Mouse (Mus musculus) lung, adult 18-20 months (tissue): Measurements from ENCODE around the gene Aqp1.

Experiments
- DNase-seq, 2 experiments: peaks; one replicate each; pipeline ENCODE4 v3.0.0; 2022; ENCODE audit warnings: mixed read lengths in 2 of 2

Gene Aqp1

DNA sequence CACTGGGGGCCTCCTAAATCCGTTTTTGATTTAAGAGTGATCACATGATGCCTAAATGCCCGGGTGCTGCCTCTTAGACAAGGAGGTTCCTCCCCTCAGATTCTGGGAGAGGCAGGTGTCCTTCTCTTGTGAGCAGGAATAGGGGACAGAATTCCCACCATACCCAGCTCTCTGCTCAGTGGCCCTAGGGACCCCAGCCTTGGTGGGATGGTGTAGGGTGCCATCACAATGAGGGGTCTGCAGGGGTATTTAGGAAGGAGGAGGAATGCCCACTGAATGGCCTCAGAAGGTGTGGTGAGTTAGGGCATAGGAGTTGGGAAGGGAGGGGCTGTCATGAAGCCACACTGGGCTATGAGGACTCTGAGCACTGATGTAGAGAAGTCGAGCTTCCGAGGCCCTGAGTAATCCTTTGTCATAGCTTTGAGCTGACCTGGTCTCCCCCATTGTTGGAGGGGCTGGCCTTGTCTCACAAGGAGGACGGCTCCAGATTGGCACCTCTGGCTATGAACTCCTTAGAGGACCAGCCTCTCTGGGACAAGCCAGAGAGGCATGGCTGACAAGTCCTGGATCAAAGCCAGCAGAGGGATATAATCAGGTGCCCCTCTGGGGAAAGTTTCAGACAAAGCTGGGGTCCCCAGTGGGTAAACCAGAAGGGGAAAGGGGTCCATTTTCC, 4.0 kb upstream of the Aqp1 start:
- no peak for DNase-seq

DNA sequence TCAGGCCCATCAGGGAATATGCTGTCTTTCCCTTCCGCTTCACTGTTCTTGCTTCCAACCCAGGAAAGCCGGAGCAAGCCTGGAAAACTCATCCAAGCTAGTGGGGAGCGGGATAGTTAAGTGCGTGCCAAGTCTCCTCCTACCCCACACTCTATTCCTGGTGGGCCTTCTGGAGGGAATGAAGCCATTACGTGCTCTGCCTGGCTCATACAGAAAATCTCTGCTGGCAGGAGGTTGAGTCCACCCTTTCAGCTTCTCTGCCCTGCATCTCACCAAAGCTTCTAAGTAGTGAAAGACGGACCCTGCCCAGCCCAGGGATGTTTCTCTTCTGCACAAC, 3.5 kb upstream of the Aqp1 start:
- DNase-seq = no peak

DNA sequence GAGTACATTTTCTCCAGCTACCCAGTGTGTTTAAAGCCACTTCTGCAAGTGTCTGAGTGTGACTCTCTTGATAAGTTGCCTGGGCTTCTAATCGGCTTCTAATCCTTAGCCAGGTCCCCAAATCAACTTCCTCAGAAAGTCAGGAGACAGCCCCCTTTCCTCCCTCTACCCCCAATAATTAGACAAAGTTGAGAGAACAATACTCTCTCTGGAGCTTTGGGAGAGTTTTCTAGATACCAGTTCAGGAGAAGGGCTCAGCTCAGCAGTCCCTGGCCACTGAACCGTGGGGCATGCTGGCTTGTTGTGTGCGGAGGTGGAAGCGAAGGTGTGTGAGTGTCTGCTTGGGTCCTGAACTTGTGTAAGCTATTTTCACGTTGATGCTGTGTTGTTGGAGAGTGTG, 1.0 kb downstream of the Aqp1 start:
- no peak for DNase-seq

DNA sequence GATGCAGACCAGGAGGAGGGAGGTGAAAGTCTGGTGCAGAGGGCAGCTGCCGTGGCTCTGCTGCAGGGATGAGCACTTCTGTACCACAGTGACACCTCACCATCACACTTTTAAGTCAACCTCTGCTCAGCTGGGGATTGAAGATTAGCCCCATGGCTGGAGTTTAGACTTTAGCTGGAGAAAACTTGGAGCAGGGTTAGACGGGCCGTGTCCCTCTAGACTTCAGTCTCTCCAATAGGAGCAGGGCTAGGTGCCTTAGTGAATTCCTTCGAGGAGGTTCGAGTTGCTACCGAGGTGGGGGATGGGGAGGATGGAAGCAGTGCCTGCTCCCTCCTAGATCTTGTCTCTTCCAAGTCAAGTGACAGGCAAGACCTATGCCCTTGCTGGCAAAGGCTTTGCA, 1.8 kb downstream of the Aqp1 start:
- no peak for DNase-seq

DNA sequence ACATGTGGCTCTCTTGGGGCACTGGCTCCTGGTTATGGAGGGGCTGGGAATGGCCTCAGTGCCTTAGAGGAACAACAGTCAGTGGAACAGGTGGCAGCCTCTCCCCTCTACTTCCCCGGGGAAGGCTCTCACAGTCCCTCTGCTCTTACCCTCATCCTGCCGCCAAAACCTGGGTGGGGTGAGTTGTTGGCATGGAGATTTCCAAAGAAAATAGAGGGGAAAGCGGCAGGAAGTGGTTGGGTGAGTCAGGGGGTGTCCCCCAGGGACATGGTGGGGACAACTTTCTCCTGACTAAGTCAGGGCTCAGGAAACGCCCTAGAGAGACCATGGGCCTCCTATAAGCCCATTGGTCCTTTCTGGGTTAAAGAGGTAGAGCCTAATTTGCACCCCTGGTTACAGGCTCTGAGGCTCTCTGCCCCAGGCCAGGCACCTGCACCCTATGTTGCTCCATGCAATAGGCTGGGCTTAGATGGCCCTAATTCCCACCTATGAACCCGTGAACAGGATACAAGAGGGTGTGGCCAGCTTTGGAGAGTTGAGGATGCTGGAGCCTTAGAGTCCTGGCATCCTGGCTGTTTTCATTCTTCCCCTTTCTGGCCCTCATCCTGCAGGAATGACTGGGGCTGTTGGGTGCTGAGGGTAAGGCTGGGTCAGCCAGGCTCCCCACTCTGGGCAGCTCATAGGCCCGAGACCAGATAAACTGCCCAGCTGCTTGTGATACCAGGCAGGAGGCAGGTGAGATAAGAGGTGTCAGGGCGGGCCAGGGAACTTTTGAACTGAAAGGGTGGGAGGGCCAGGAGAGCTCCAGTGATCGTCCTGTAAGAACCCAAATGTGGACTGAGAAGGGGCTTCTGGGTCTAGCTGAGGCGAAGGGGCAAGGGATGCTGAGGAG, 2.9 kb downstream of the Aqp1 start:
- no peak for DNase-seq

DNA sequence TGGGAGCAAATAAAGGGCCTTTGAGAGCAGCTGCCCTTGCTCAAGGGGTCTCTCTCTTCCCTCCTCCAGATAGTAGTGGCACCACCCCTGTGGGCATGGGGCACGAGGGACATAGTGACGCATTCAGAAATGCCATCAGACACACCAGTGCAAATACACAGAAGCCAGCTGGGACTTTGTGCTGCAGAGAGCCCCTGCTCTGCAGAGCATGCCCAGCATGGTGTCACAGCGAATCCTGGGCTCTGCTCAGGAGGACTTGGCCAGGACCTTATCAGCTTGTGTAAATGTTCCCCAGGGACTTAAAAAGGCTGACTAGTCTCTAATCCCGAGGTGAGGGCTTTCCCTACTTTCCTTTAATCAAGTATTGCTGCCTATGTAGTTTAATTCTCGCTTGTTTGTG, 5.5 kb downstream of the Aqp1 start:
- peak; percentile 55 to 66 for DNase-seq

DNA sequence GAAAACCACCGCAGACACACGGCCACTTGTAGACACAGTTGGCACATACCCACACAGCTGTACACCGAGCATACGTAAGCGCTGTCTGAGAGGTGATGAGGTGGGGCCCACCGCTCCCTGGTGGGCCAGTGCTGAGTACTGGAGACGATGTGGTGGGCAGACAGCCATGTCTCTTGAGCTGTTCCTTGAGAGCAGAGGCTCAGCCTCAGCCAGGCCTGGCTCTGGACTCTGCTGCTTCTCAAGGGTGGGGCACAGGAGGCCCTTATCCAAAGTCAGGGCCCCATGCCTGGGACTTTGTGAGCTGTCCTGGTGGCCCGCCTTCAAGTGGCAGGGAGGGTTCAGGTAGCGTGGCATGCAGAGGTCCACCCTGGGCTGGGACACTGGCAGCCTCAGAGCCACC, 6.1 kb downstream of the Aqp1 start:
- peak in 1 of 2 experiments; percentile 71 for DNase-seq

DNA sequence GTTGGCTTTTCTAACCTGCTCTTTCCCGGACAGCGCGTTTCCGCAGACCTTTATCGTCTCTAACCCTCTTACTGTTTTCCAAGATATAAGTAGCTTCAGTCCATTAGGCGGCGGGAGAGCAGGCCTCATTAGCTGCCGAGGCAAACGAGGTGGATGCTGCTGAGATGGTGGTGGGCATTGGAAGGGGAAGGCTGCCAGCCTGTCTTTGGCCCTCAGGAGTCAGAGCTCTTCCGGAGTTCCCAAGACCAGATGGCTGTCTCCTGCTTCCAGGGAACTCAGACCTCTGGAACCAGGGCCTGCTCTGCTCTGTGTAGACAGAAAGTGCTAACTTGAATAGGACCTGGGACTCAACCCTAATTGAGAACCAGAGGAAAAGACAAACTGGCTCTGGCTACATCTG, 7.2 kb downstream of the Aqp1 start:
- peak in 1 of 2 experiments; percentile 3 for DNase-seq

DNA sequence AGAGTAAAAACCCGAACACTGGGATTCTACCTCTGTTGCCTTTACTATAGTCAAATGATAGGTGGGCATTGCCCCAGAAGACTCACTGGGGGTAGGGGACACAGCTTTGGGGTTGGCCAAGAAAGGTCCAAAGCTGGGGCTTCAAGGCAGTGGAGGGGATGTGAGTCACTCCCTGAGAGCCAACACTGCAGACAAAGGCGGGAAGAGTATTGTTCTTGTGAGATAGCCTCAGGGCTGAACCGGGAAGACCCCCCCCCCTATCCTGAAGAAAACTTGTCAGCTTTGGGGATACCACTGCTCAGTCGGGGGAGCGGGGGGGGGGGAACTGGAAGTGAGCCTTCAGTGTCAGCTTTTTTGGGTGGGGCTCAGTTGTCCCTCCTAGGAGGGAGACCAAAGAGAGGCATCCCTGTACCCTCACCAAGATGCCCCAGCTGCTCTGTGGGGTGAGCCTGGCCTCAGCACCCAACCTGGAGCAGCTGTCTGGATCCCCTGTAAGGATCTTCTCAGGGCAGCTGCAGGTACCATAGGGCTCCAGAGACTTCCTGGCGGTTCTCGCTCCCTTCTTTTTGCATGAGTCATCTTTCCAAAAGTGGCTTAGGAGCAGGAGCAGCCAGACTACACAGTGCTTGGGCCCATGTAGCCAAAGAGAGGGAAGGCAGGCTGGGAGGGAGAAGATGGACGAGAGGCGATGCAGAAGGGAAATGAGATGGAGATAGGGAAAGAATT, 8.2 kb downstream of the Aqp1 start:
- peak in 1 of 2 experiments; percentile 8 for DNase-seq

DNA sequence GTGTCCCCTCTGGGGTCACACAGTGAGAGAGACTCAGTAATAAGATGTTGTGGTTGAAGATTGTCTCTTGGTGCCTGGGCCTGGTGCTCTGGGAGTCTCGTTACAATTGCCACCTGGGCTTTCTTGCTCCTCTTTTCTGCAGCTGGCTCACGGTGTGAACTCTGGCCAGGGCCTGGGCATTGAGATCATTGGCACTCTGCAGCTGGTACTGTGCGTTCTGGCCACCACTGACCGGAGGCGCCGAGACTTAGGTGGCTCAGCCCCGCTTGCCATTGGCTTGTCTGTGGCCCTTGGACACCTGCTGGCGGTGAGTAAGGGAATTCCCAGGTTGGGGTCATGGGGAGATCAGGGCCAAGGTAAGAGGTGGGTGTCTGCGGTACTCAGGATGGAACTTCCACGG, 9.0 kb downstream of the Aqp1 start:
- DNase-seq = no peak

DNA sequence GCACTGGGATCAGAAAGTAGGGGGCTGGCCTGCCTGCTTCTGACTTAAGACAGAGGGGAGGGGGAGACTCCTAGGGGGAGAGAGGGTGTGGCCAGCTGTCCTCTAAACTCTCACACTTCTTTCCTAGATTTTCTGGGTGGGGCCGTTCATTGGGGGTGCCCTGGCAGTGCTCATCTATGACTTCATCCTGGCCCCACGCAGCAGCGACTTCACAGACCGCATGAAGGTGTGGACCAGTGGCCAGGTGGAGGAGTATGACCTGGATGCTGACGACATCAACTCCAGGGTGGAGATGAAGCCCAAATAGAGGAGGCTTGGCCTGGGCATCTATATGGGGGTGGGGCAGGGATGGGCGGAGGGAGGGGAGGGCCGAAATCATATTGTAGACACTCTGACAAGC, 10.3 kb downstream of the Aqp1 start:
- DNase-seq = no peak

DNA sequence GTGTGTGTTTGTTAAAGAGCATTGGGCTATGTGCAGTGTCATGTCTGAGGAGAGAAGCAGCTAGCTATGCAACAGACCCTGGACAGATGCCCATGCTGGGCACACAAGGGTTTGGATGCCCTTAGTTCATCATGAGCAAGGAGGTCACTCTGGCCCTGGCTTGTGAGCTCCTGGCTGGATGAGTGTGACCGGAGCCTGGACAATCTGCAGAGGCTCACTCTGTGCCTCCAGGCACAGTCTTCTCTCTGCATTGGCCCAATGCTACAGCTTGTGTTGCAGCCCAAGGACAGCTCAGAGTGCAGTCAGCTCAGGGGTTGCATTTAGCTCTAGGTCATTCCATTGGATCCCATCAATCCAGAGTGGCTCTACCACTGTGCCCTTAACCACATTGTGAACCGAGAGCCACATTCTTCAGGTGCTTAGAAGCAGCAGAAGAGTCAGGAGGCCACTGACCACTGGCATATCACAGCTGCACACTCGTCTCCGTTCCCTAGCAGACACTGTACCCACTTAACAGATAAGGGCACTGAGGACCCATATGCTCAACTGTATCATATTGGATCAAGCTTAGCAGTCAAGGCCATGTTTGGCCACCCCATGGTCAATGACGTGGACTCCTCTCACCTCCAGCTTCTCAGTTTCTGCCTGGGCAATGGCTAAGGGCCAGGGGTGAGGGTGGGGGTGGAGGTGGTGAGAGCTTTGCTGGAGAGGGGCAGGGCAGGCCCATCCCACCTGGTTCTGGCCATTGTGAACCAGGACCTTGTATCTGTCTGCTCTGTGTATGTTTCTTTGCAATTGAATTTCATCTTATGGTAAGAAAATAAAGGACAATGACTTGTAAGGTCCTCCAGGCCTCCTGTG, 11.7 kb downstream of the Aqp1 start:
- no peak for DNase-seq

DNA sequence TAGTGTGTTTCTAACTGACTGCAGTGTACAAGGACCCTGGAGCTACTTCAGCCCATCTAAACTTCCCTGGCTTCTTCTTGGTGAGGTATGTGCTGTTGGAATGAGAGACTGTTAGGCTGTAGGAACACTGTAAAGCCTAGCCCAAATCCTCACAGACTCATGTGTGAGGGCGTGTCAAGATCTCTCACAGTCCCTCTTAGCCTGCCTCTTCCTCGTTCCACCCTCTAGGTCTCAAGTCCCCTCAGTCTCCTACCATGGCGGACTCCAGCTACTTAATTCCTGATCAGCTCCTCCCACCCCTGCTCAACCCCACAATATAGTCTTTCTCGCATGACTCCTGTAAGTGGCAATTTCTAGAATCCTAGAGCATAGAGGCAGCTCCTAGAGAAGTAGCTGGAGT, 13.0 kb downstream of the Aqp1 start:
- DNase-seq = no peak

DNA sequence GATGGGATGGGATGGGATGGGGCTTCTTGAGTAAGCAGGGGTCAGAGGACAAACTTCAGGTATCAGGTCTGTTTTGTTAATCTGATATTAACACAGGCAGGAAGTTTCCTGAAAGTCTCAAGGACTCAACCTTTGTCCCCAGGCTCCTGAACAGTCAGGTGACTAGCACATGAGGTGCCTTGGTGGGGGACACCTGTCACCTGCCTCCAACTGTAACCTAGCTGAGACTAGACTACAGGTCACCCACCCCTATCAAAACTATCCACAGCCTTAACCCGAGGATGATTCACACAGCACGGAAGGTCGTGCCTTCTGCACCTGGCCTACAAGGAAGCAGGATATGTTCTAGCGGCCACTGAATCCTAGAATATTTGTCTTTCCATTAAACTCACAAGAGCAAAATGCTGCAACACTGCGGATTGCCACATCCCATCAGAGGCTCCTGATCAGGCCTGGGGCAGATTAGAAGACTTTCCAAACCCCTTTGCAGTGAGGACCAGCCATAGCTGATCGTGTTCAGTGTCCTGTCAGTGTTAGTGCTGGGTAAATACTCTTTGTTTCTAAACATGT, 14.2 kb downstream of the Aqp1 start:
- no peak for DNase-seq

DNA sequence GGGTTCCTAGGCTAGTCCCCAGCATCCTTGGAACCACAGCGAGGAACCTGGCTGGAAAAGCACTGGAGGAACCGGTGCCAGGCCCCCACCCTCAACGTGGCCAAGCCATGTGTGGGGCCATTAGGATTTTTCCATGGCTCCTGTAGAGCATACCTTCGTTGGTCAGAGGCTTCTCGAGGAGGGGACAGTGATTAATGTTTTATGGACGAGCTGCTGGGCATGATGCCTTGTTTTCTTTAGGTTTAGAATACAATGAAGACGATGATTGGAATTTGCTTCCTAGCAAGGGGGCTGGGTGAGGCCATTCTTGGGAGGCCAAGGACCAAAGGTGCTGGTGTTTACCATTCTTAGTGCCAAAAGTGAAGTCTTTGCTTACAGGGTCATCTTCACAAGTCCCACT, 15.5 kb downstream of the Aqp1 start:
- DNase-seq = no peak

DNA sequence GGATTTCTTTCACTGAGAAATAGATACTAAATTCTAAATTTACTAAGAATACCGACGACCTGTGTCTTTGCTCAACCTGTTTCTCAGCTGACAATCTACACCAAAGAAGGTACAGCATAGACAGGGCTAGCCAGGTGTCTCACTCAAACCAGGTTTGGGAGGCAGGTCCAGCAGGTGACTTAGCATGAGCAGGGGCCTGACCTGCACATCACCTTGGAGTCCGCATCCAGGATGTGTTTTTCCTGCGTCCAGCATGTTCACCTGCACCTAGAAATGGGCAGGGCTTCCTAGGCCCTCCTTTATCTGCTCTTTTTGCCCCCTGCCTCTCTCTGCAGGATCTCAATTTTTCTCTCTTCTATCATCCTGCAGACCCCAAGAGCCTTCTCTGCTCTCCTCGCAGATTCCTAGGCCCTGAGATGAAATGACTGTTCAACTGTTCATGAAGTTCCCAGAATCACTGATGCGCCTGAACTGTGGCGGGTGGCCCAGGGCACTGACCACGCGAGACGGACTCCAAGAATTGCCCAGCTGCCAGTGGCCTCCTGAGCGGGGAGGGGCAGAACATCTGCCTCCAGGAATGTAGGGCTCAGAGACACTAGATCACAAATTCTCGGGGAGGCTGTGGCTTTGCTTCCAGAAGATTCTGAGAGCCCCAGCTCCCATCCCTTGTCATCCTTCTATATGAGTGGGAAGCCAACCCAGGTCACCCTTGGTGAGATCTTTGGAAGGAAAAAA, 17.6 kb downstream of the Aqp1 start:
- DNase-seq = no peak

DNA sequence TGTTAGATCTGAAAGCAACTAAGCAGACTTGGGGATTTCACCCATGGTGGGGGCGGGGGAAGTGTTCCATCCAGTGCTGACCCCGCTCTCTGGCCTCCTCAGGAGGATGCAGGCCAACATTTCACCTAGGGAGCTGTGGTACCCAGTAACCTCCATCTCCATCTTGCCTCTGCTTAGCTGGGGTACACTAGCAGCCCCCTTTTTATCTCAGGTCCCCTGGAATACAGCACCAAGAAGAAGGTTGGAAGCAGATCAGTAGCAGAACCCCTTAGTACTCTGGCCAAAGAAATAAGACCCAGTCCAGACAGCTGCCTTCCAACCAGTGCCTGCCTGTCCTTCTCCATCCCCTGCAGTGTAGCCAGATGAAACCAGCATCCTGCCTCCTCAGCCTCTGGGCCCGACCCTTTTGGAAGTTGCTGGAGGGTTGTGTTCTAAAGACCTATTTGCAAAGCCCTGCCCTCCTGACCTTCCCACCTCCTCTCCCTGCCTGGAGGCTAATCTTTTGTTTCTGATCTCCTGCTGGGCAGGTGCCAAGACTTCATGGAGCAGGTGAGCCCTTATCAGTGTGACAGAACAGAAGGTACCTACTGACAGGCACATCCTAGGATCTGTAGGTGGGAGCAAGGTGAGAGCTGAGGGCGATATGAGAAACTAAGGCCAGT, 18.4 kb downstream of the Aqp1 start:
- DNase-seq = no peak

DNA sequence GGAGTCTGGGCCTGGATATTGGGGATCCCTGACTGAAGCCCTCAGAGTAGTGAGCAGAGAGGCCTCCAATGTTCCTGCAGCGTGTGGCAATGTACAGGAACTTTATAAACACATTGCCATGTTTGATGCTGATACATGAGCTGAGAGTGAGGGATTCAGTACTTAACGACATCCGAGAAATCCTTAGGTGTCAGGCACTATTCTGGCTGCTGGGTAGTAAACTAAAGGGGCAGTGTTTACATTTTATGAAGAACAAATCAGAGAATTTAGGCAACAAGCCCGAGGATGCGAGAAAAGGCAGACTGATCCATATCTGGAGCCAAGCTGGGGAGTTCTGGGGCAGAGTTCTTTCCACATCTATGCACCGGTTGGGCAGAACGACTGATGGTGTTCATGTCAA, 19.3 kb downstream of the Aqp1 start:
- no peak for DNase-seq

DNA sequence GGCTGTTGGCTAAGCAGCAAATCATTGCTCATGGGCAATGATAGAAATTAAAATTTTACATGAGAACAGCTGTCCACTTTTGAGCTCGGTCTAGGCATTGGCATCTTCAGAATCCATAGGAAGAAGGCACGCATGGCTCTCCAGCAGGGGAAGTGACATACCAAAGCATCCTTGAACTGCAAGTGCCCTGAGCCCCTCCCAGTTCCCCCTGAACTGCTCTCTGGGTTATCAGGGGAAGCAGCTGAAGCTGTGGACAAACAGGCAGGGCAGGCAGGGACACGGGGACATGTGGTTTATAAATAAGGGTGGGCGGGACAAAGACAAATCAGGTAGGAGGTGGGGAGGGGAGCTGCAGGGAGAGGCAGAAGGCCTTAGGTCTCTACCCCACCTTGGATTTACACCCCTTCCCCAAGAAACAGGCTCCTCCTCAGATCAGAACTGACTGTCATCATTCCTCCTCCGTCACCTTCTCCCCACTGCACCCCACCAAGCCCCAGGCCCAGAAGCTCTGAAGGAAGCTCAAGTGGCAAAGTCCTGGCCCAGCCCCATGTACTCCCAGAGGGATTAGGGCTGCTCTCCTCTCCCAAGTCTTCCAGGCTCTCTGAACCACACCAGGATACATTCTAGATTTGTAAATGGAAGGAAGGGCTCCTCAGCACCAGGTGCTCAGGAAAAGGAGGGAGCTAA, 19.9 kb downstream of the Aqp1 start:
- DNase-seq = peak in 1 of 2 experiments; percentile 56

DNA sequence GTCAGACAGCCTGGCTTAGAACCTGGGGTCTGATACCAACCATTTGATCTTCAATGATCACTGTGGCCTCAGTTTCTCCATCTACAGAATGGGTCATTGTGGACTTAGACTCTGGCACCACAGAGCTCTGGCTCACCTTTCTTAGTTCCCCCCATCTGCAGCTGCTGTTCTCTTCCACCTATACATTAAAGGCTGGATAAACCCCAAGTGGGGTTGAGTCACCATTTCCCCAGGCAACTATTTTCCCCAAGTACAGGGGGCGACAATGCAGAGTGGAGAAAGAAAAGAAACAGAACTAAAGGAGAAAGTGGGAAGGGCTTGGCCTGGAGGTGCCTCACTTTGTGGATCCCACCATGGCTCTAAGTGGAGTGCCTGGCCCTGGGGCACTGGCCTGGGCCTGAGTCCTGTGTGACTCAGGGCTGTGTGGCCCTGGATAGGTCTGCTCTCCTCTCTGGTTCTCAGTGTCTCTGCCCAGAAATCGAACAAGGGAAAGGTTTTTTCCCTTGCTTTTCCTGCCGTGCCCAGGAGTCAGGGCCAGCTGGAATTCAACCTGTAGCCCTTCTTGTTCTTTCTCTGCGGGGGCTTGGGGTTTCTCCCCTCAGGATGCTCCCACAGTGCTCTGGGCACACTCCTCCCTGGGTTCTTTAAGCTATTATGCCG, 20.9 kb downstream of the Aqp1 start:
- DNase-seq = no peak
